Mouse (Mus musculus) embryonic fibroblast, embryonic 13.5 days (primary cell): ENCODE measurements around the gene Pnrc1.

ENCODE experiments used
- CTCF ChIP-seq: IDR thresholded peaks from 2 replicates; pipeline ENCODE4 v1.5.1; 2011; ENCODE audit warnings: mild to moderate bottlenecking, control low read depth, low read length, moderate library complexity, borderline replicate concordance; ENCODE audit not compliant: insufficient read depth
- POLR2A ChIP-seq: IDR thresholded peaks from 2 replicates; pipeline ENCODE4 v1.6.1; 2011; ENCODE audit warnings: low read depth, mild to moderate bottlenecking, control low read depth, low read length, moderate library complexity

GRCm38 (mm10) chr4:33261311-33261753 lies 28.6 kb downstream of the Pnrc1 start:
- TF ChIP-seq POLR2A, result no peak
- TF ChIP-seq CTCF, result no peak
